Mouse (Mus musculus) ES-E14 (cell line): ENCODE measurements around the gene Tox4.

Source experiments
- CHD2 ChIP-seq: IDR thresholded peaks from 2 replicates; pipeline ENCODE4 v1.6.1; 2014; ENCODE audit warnings: mild to moderate bottlenecking, low read depth, low read length, inconsistent platforms
- HCFC1 ChIP-seq: IDR thresholded peaks from 2 replicates; pipeline ENCODE4 v1.6.1; 2012; ENCODE audit warnings: low read length, inconsistent platforms, borderline replicate concordance; ENCODE audit not compliant: insufficient read depth
- MAFK ChIP-seq: IDR thresholded peaks from 2 replicates; pipeline ENCODE4 v1.6.1; 2014; ENCODE audit warnings: mild to moderate bottlenecking, low read depth, low read length, inconsistent platforms; ENCODE audit not compliant: insufficient read depth
- ZC3H11A ChIP-seq: IDR thresholded peaks from 2 replicates; pipeline ENCODE4 v1.6.1; 2012; ENCODE audit warnings: low read depth, mild to moderate bottlenecking, inconsistent platforms, low read length, borderline replicate concordance

- TF ChIP-seq MAFK (no peak), HCFC1 (no peak), CHD2 (no peak), ZC3H11A (no peak)
Measured at GRCm38 (mm10) chr14:52332171-52332570, 53.2 kb downstream of the Tox4 start.
